Mouse (Mus musculus) brain, embryonic 14.5 days (tissue): ENCODE measurements around the gene Gm7247.

Experiments used
- CTCF ChIP-seq: fragments of 200-500 bp; IDR thresholded peaks from 2 replicates; pipeline ENCODE4 v1.5.1; 2012; ENCODE audit warnings: inconsistent platforms, mild to moderate bottlenecking, moderate library complexity, borderline replicate concordance; ENCODE audit not compliant: insufficient read depth, insufficient read length; ENCODE audit errors: extremely low read depth
- POLR2A ChIP-seq: fragments of 200-500 bp; IDR thresholded peaks from 2 replicates; pipeline ENCODE4 v1.6.1; 2012; ENCODE audit warnings: mild to moderate bottlenecking, inconsistent platforms, borderline replicate concordance; ENCODE audit not compliant: poor library complexity, insufficient read depth, insufficient read length, severe bottlenecking; ENCODE audit errors: extremely low read depth

DNA sequence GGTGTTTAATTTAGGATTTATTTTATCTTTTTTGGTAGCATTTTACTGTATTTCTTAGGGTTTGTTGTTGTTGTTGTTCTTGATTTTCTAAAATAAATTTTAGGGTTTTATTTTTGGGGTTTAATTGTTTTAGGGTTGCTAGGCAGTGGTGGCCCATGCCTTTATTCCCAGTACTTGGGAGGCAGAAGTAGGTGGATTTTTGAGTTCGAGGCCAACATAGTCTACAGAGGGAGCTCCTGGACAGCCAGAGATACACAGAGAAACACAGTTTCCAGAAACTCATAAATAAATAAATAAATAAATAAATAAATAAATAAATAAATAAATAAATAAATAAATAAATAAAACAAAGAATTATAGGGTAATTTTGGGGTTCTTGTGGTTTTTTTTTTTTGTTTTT lies 122.1 kb downstream of the Gm7247 start:
- no peak for TF ChIP-seq POLR2A
- TF ChIP-seq CTCF: no peak
